Mouse (Mus musculus): ENCODE measurements around the gene Mb21d2. TPM values are rescaled to one million over a fixed set of nuclear protein-coding genes. Genes with fewer than 3 reads are reported as not detected.

Gene Mb21d2
- polyA plus RNA-seq, 1 experiment: 0.55 TPM

DNA sequence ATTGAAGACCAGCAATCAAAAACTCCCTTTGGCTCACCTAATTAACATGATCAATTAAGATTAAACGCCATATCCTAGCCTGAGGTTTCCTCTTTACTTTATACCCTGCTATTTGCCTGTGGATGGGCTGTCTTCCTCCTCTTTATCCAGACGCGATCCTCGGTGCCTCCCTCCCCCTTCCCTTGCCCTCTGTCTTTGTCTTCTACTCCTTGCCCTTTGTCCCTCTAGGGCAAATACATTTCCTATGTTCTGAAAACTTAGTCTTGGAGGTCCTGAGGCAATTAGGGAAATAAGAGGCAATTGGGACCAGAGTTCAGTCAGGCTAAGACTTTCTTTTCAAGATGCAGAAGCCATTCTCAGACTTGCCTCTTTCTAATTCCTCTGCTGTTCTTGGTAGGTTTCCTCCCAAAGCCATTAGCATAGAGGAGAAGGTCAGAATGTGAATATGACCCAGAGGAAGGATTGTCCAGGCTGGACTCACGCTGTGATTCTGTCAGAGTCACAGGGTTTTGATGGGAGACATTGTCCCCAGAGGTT, 110.7 kb downstream of the Mb21d2 start:
- no peaks in the 10 kb centered on the region for H3K4me1 ChIP-seq (ENCODE audit: control insufficient read depth, insufficient read depth, insufficient read length, low read length)
- no peak overlapping the region for H3K4me3 ChIP-seq (ENCODE audit: insufficient read depth, low read depth, low read length)
- H3K27ac ChIP-seq (replicated peaks; ENCODE audit: low read depth, low read length): no peak overlapping the region

DNA sequence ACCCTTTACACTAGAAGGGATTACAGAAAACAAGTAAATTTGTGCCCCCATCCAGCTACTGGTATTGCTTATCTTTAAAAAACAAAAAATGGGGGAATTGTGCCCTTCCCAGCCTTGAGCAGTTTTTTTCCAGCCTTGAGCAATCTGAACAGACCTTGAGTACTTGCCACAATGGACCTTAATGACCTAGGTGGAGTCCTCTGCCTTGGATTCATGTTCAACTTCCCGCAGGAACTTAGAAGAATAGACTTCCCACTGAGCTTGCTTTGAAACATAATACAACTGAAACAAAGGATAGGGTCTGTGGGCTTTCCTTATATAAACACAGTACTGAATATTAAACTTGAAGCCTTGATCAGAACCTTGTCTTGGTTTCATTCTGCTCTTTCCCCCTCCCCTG, 116.2 kb downstream of the Mb21d2 start:
- no peaks in the 10 kb centered on the region for H3K4me1 ChIP-seq (ENCODE audit: control insufficient read depth, insufficient read depth, insufficient read length, low read length)
- H3K27ac ChIP-seq (replicated peaks; ENCODE audit: low read depth, low read length): no peak overlapping the region

DNA sequence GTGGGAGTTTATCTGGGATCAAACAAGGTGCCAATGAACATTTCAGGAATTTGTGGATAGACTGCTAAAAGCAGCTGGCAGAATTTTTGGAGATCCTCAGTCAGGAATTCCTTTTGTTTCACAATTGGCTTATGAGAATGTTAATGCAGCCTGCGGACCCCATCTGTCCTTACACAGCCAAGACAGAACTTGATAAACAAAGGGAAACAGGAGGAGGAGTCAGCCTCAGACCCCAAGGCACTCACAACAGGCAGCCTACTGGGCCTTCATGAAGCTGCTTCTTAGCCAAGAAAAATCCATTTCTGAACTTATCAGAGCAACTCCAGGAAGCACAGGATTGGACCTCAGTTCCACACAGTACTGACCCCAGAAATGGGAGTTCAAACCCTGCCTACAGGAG, 120.4 kb downstream of the Mb21d2 start:
- Histone ChIP-seq H3K27ac (replicated peaks; ENCODE audit: low read depth, low read length) (no peak overlapping the region), H3K4me1 (ENCODE audit: control insufficient read depth, insufficient read depth, insufficient read length, low read length) (no peaks in the 10 kb centered on the region), H3K4me3 (ENCODE audit: insufficient read depth, low read depth, low read length) (no peak overlapping the region)

More for the DNA sequence above, 116.2 kb downstream of the Mb21d2 start:
- no peak overlapping the region for H3K4me3 ChIP-seq (ENCODE audit: insufficient read depth, low read depth, low read length)

DNA sequence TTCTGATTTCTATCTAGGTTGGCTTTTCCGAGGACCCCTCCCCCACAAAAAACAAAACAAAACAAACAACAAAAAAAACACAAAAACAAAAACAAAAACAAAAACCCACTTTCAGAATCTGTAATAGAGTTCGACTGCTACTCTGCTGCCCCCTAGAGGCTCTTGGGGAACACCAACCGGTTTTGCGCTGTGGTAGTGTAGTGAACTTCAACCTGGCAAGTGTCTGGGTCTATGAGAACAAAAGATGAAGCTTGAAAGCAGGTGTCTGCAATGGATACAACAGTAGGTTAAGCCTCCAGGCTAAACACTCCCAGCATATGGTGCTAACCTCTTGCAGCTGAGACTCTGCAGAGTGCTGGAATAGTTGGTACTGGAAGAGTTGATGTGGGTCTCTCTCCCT, 136.4 kb downstream of the Mb21d2 start:
- Histone ChIP-seq H3K4me1 (ENCODE audit: control insufficient read depth, insufficient read depth, insufficient read length, low read length) (no peaks in the 10 kb centered on the region), H3K27ac (replicated peaks; ENCODE audit: low read depth, low read length) (no peak overlapping the region), H3K4me3 (ENCODE audit: insufficient read depth, low read depth, low read length) (no peak overlapping the region)

Other genes starting within 250 kb of the Mb21d2 start
- not detected in 2 replicates for gene Fgf12, start 176.6 kb downstream of the Mb21d2 start, polyA plus RNA-seq (2012; ENCODE audit: insufficient read depth, insufficient read length, missing spikeins)

All from brown adipose tissue, adult 24 weeks (tissue).